8 mouse cellular contexts compared by ENCODE assay signal in genomic region chr7:143464811-143465560, GRCm38 (mm10). TPM values are rescaled to one million over a fixed set of nuclear protein-coding genes. Genes with fewer than 3 reads are reported as not detected.
DNase-seq lines count a peak whose midpoint lies in the region; ATAC-seq lines count a peak whose summit lies in the region.

No protein-coding gene starts in this region.

- peak overlapping the region; percentile 54 for H3K4me2 ChIP-seq in embryonic facial prominence, embryonic 15.5 days (replicated peaks)
- H3K4me2 ChIP-seq in midbrain, embryonic 16.5 days (ENCODE audit: low read length) = peak overlapping the region; percentile 76

- H3K4me1 ChIP-seq in embryonic facial prominence, embryonic 15.5 days = peaks cover 53% of the 10 kb centered on the region
- peaks cover 68% of the 10 kb centered on the region for H3K4me1 ChIP-seq in hindbrain, embryonic 10.5 days (replicated peaks)
- peaks cover 9% of the 10 kb centered on the region; the same call in 1 of the 2 replicates for H3K4me1 ChIP-seq in midbrain, embryonic 16.5 days (ENCODE audit: control insufficient read depth, insufficient read depth, low read length)

- H3K36me3 ChIP-seq in embryonic facial prominence, embryonic 15.5 days = no peaks in the 10 kb centered on the region
- no peaks in the 10 kb centered on the region for H3K36me3 ChIP-seq in hindbrain, embryonic 10.5 days
- H3K36me3 ChIP-seq in midbrain, embryonic 16.5 days (ENCODE audit: control insufficient read depth, insufficient read depth, low read length) = no peaks in the 10 kb centered on the region

- H3K4me3 ChIP-seq in embryonic facial prominence, embryonic 15.5 days (replicated peaks) = peak overlapping the region; percentile 33
- peak overlapping the region; percentile 48 for H3K4me3 ChIP-seq in hindbrain, embryonic 10.5 days
- H3K4me3 ChIP-seq in midbrain, embryonic 16.5 days (ENCODE audit: low read depth, low read length) = peak overlapping the region; percentile 34

- ATAC-seq in embryonic facial prominence, embryonic 15.5 days (ENCODE audit: insufficient number of reproducible peaks, low FRiP score, low TSS enrichment, low read depth) = peak; percentile 47
- no peak for ATAC-seq in midbrain, embryonic 16.5 days

- peak; percentile 36 for DNase-seq in urinary bladder, adult 2 months (ENCODE audit: low spot score)
- DNase-seq in urinary bladder, postnatal 10 days (ENCODE audit: low spot score) = no peak
- DNase-seq in hindbrain, embryonic 10.5 days (ENCODE audit: low spot score) = peak; percentile 64
- peak; percentile 72 for DNase-seq in liver
- DNase-seq in thymus, postnatal 10 days (ENCODE audit: low spot score in 2 of 2) = peak; percentile 36 to 50
- DNase-seq in cerebellum, adult 8-10 months = no peak

- H3K9me3 ChIP-seq in embryonic facial prominence, embryonic 15.5 days (replicated peaks) = peaks cover 9% of the 10 kb centered on the region
- H3K9me3 ChIP-seq in hindbrain, embryonic 10.5 days = peaks cover 36% of the 10 kb centered on the region
- H3K9me3 ChIP-seq in midbrain, embryonic 16.5 days (replicated peaks; ENCODE audit: control insufficient read depth, low read length, poor library complexity, severe bottlenecking) = peaks cover 10% of the 10 kb centered on the region

- H3K27me3 ChIP-seq in embryonic facial prominence, embryonic 15.5 days = no peaks in the 10 kb centered on the region
- peaks cover 67% of the 10 kb centered on the region for H3K27me3 ChIP-seq in hindbrain, embryonic 10.5 days (ENCODE audit: insufficient read depth, poor library complexity, severe bottlenecking)
- H3K27me3 ChIP-seq in midbrain, embryonic 16.5 days (ENCODE audit: control insufficient read depth, insufficient read depth, low read depth, low read length) = no peaks in the 10 kb centered on the region

- peak overlapping the region; percentile 85 for H3K27ac ChIP-seq in embryonic facial prominence, embryonic 15.5 days (replicated peaks)
- H3K27ac ChIP-seq in hindbrain, embryonic 10.5 days = peak overlapping the region; percentile 84
- H3K27ac ChIP-seq in midbrain, embryonic 16.5 days (ENCODE audit: low read length) = no peak overlapping the region

- WGBS in embryonic facial prominence, embryonic 15.5 days = 22% methylated on average over 56 of the region's 56 CpGs
- 24% methylated on average over 56 of the region's 56 CpGs for WGBS in hindbrain, embryonic 10.5 days
- WGBS in midbrain, embryonic 16.5 days = 29% methylated on average over 50 of the region's 56 CpGs

- H3K9ac ChIP-seq in embryonic facial prominence, embryonic 15.5 days = 0 out of 2 replicates have a peak overlapping the region, but pooled peaks have one; percentile 9
- peak overlapping the region; percentile 61 for H3K9ac ChIP-seq in midbrain, embryonic 16.5 days (ENCODE audit: low read depth, low read length)

RNA-seq across cellular contexts. Expression of gene Cdkn1c, which starts 4.1 kb away (rescaled TPM):
- polyA plus RNA-seq in urinary bladder, adult 2 months (2012; rRNA removed) = 17.5 TPM in 2 replicates
- 1,694 and 1,933 TPM in 2 replicates for polyA plus RNA-seq in embryonic facial prominence, embryonic 15.5 days (2015; fragmentation: Nextera tagmentation; extraction: Ambion mirVana)
- polyA plus RNA-seq in hindbrain, embryonic 10.5 days (2016; fragmentation: Nextera tagmentation; extraction: Ambion mirVana) = 438 and 682 TPM in 2 replicates
- 171 and 184 TPM in 2 replicates for polyA plus RNA-seq in midbrain, embryonic 16.5 days (2015; fragmentation: Nextera tagmentation; extraction: Ambion mirVana)

RNA-seq across cellular contexts. Expression of gene Slc22a18, which starts 8.6 kb away (rescaled TPM):
- polyA plus RNA-seq in urinary bladder, adult 2 months (2012; rRNA removed) = 17.8 and 19.0 TPM in 2 replicates
- 3.6 and 4.0 TPM in 2 replicates for polyA plus RNA-seq in embryonic facial prominence, embryonic 15.5 days (2015; fragmentation: Nextera tagmentation; extraction: Ambion mirVana)
- 0.39 and 0.58 TPM in 2 replicates for polyA plus RNA-seq in hindbrain, embryonic 10.5 days (2016; fragmentation: Nextera tagmentation; extraction: Ambion mirVana)
- polyA plus RNA-seq in midbrain, embryonic 16.5 days (2015; fragmentation: Nextera tagmentation; extraction: Ambion mirVana) = 0.55 and 1.1 TPM in 2 replicates

RNA-seq across cellular contexts. Expression of gene Phlda2, which starts 38.0 kb away (rescaled TPM):
- 25.1 and 28.0 TPM in 2 replicates for polyA plus RNA-seq in urinary bladder, adult 2 months (2012; rRNA removed)
- 6.3 and 8.8 TPM in 2 replicates for polyA plus RNA-seq in embryonic facial prominence, embryonic 15.5 days (2015; fragmentation: Nextera tagmentation; extraction: Ambion mirVana)
- polyA plus RNA-seq in hindbrain, embryonic 10.5 days (2016; fragmentation: Nextera tagmentation; extraction: Ambion mirVana) = 0.92 and 1.5 TPM in 2 replicates
- polyA plus RNA-seq in midbrain, embryonic 16.5 days (2015; fragmentation: Nextera tagmentation; extraction: Ambion mirVana) = 0.93 TPM in 1 of 2 replicates, not detected in the other

Comparison
In these comparisons a context has a peak if more than half of its experiments do, and no peak if none do; other contexts are left out.
1. DNase-seq: peak in urinary bladder, adult 2 months (single experiment), hindbrain, embryonic 10.5 days (single experiment), liver (single experiment) and thymus, postnatal 10 days (2 of 2); none in urinary bladder, postnatal 10 days (single experiment) and cerebellum, adult 8-10 months (single experiment).
2. Peak in every context shown above with its lines, with median percentiles within 50 percentile points of each other: H3K4me3 ChIP-seq.